Mouse (Mus musculus) cerebellum, adult 11-12 months (tissue): ENCODE data around the gene Fbln5.
A peak's percentile ranks its signal among the peaks of the same experiment; 100 is the strongest.

Source experiments
- DNase-seq: peaks from one replicate; pipeline ENCODE4 v3.0.0; 2022

Fbln5 gene

DNA sequence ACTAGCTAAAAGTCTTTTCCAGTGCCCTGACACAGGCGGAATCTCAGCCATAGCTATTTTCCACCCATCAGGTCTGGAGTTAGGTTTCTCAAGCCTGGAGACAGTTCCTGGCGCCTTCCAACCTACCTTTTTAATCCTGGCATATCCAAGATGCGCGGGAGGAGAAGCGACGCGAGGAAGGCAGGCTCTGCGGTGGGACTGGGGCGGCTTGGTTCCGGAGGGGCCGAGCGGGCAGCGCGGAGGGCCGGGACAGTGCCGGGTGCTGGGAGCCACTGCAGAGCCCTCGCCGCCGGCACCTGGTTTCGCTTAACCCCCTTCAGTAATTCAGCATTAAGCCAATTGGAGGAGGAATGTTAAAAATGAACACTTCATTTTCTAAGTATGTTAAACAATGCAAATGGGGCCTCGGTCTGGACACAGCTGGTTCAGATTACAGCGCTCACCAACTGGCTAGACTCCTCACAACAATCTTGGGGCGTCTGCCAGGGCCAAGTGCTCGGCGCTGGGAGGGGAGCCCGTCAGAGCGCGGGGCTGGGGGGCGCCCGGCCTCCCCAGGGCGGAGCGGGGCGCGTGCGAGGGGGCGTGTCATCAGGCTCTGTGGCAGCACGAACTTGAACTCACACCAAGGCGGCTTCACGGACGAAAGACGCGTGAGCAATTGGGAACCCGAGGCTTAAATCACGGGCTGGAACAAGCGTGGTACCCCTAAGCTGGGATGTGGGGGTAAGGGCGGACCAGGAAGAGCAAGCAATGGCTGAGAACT, at the start of gene Fbln5:
Gene Fbln5 (minus strand): TSS at position 448 of the 763 bp plus-strand sequence.
- no peak for DNase-seq

DNA sequence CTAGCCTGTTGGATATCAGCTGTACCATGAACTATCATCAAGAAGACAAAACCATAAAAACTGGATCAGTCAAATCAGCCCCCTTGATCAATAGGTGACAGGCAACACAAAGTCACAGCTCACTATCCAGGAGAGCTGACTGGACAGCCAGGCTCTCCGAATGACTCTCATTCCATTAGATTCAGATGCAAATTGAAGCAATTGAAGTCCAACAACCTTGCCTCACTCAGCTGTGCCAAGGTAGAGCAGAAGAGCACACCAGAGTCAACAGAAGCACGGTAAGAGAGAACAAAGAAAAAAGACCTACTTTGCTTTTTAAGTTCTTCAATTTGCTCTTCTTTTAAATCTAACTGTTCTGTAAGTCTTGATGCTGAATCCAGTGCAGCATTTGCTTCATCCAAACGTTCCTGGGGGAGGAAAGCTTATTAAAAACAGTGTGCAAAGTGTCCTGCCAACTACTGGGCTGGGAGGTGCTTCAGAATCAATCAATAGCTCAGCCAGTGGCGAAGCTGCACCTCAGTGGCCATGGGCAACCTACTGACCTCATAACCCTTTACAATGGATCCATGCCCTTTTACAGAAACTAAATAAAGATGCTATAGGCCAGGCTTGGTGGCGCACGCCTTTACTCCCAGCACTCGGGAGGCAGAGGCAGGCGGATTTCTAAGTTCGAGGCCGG, 43.6 kb upstream of the Fbln5 start:
- no peak for DNase-seq

DNA sequence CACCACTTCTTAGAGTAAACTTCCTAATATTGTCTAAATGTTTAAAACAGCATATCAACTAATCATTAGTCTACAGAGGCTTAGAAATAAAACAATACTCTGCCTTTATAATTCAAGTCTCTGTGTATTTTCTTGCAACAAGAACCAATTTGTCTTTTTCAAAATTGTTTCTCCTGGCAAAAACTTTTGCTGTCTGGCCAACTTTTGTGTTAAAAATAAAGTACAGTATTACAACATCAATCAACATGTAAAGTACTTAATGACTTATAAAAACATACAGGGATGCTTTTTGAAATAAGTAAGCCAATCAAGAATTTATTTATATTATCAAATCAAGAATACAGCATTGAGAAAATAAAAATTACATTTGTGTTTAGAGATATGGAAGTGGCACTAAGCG, 41.4 kb upstream of the Fbln5 start:
- no peak for DNase-seq

DNA sequence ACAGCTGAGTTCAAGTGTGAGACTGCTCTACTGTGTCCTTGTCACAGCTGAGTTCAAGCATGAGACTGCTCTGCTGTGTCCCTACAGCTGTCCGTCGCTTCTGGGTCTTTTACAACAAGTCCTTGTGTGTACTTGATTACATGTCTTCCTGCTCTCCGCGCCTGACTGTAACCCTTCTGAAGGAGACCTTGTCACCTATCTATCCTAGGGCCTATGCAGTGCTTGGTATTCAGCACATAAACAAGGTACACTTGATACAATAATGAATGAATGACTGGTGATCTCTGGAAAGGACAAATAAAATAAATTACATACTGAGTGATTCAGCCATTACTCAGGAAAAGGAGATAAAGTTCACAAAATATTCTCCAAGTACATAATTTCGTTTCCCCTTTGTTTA, 39.2 kb upstream of the Fbln5 start:
- no peak for DNase-seq

DNA sequence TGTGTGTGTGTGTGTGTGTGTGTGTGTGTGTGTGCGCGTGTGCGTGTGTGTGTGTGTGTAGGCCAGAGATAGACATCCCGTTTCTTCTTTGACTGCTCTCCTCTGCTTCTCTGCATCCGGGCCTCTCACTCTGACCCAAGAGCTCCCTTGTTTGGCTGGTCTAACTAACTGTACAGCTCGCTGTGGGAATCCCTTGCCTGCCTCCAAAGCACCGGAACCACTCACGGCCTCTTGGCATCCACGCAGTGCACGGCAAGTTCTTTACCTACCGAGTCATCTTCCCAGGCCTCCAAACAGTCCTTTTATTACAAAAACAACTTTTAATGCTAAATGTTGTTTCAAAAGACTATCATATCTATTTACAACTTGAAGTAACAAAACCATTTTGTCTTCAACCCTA, 35.5 kb upstream of the Fbln5 start:
- no peak for DNase-seq

DNA sequence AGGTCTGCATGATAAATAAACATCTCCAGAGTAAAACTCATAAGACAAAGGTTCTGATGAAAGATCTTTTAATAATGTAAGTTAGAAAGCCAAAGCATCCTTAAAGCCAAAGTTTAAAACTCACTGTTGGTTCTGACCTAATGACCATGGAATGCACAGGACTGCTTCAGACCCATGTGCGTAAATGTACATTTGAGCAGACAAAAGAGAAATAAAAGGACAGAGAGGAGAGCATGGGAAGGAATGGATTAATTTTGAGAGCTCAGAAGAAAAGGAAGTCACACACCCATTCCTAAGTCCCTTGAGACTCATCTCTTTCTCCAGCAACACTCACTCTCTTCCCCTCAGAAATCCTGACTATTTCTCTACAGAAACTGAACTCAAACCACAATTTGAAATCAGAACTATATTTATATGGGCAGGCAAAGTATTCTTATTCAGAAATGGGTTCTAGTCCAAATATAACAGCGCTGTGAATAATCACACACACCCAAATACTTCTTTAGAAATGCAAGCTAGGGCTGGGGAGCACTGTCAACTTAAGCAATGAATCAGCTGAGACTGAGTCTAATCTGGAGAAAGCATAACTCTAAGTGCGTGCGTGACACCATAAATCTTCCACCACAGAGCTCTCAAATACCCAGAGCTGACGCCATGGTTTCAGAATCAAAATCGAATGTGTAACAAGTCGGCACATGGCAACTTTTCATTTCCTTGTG, 33.1 kb upstream of the Fbln5 start:
- DNase-seq, result no peak

DNA sequence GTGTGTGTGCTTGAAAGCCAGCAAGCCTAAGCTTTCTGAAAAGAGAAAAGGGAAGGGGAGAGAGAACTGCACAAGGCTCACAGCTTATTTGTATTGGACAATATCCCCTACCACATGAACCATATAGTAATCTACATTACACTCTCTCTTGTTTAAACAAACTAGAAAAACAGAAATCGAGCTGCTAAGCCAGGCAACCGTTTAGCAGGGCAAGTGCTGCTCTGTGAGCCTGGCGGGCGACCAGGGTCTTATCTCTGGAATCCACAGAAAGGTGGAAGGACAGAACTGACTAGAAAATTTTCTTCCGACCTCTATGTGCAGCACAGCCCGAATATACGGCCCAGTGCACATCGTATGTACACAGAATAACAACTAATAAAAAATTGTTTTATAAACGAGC, 32.5 kb upstream of the Fbln5 start:
- no peak for DNase-seq

DNA sequence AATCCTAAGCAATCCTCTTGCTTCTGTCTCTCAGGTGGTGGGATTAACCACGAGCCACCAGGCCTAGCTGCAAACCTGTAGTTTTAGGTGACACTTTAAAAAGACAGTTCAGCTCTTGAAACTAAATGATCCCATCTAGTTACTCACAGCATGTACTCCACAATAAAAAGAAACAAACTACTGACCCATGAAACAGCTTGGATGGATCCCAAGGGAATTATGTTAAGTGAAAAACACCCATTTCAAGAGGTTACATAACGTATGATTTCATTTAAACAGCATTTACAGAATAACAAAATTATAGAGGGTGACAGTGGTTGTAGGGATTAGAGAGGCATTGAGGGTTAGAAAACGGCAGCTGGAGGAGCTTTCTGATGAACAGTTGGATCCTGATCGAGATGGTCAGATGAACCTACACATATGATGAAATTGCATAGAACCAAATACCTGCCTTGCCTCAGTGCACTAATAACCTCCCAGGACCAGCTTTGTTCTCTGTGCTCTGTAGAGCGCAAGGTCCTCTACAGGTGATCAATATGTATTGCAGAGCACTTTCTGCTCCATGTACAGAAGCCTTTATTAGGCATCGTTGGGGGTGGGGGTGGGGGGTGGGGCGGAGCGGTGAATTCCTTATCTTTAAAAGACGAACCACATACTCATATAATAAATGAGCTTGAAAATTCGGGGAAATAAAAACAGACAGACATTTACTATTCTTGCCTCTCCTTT, 17.9 kb upstream of the Fbln5 start:
- no peak for DNase-seq

DNA sequence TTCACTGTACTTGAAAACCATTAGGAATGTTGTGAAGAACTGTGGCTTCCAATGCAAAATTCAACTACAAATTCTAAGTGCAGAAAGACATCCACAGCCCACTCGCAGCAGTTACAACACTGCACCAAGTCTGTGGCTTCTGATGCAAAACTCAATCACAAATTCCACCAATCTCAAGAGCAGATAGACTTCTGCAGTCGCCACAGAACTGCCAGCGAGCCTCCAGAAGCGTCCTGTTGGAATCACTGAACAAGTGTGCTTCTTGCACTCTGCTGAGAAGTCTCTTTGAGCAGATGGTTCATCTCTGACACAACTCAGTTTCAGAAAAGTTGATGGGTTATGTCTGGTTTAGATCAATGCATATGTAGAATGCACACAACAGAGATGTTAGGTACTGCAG, 15.9 kb upstream of the Fbln5 start:
- no peak for DNase-seq

DNA sequence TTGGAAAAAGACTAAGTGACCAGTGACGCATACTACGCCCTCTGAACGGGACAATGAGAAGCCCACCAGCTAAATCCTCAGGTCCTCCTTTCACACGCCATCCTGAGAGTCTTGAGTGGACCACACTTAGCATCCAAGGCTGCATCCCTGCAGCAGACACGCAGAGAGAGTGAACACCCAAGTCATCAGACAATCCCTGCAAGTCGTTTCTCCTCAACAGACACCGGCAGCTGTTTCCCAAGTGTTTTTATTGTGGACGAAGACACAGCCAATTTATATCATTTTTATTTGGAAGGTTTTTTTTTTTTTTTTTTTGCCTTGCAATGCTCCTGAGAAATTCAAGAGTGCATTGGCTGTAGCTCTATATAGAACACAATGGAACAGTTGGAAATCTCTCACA, 14.9 kb upstream of the Fbln5 start:
- no peak for DNase-seq

DNA sequence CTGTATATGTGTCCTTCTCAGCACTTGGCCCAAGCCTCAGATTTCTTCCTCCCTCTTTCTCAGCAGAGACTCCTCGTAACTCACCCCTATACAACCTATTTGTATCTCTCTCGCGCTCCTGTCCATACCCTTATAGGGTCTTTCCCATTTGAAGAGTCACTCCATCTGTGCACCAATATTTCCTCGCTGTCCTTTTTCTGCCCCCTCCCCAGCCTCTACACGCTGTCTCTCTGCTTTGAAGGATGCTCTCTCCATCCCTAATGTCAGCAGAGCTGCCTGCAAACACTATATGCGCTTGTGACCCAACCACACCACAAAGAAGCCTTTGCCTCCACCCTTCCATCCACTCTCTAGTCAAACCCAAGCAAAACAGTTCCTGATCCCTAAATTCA, 14.3 kb upstream of the Fbln5 start:
- DNase-seq, result no peak

DNA sequence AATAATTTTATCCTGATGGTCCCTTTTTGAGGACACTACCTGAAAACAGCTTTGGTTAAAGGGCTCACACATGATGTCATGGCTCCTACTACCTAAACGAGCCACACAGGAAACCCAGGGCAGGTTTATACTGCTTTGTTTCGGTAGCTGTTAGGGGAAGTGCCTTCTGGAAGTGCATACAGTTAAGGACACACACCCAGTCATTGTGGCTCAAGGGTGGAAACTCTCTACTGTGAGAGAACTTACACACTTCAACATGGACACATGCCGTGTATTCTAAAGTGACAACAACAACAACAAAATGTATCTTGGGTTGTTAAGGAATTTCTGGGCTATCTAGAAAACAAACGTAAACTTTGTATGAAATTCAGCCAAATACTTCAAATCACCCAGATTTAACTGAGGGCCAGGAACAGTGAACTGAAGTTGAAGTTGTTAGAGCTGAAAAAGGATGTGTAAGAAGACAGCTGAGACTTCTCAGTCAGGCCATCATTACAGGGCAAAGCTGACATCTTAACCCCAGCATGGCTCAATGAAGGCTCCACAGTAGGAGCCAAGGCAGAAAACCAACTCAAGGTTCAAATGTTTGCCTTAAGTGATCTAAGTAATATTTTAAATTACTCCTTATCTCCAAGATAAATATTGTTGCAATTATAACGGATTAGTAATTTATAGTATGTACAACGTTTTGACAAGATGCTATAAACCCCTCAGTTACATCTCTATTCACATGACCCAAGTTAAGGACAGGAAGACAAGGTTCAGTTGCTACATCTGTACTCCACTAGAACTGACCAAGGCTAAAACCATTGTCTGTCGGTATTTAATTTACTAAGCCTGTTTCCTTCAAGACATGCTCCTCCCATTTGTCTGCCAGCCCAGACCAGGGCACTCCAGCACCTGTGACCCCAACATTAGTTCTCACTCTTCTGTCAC, 13.6 kb upstream of the Fbln5 start:
- DNase-seq, result no peak

DNA sequence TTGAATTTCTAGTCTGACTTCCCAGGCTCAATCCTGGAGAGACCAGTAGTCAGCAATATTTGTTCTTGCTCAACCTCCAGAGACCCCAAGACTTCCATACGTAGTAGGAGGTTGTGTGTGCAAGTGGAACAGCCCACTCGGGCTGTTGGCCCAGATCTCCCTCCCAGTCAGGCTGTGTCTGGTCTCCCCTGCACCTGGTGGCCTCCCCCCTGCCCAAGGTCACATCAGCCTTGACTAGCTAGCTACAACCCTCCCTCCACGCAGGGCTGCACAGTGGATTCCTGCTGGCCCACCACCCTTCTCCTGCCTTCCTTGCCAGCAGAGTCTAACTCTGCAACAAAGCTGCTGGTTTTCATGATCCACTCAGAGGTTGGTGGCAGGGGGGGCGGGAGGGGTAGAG, 12.4 kb upstream of the Fbln5 start:
- no peak for DNase-seq

DNA sequence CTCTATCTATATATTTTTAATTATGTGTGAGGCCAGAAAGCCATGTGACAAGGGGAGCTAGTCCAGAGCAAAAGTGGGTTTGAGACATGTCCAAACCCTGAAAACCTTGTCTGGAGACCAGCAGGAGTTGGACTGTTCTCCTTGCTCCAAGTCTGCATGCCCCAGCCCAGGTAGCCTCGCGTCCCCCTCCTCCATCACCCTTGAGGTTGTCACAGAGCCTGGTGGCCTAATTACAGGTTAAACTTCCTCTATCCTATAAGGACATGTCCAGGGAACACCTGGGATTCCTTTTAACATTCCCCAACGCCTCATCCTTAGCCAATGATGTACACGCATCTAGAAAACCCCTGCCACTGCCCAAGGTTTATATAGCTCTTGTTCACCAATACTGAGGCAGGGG, 4.3 kb upstream of the Fbln5 start:
- no peak for DNase-seq

DNA sequence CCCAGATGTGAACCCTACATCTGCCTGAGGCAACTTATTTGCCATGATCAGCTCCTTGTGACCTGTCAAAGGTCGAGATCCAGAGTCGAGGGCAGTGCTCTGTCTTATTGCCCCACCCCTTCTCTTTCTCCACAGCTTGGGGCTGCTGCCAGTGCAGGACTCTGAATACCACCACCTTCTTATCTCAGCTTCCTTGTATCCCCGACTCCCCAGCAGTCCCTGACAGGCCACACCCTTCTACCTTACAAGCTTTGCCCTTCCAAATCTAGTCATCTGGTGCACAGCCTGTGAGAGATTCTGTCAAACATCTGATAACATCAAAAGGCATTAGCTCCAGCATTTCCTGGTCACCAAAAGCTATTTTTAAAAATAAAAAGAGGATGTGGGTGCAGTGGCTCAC, 2.7 kb upstream of the Fbln5 start:
- no peak for DNase-seq

DNA sequence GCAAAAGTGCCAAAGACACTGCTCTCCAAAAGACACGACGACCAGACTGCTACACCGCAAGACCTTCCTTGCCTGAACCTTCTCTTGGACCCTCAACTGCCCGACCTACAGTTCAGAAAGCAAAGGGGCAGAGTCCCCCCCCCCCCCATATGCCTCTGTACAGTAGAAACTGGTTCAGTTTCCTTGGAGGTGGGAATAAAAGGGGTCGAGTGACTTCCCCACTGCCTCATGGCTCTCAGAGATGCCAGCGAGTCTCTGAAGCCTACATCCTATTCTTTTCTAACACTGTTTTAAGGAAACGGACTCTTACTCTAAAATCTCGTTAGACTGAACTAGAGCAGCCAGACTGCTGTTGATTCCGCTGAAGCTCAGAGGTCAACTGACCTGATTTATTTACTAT, 715 bp upstream of the Fbln5 start:
- no peak for DNase-seq

DNA sequence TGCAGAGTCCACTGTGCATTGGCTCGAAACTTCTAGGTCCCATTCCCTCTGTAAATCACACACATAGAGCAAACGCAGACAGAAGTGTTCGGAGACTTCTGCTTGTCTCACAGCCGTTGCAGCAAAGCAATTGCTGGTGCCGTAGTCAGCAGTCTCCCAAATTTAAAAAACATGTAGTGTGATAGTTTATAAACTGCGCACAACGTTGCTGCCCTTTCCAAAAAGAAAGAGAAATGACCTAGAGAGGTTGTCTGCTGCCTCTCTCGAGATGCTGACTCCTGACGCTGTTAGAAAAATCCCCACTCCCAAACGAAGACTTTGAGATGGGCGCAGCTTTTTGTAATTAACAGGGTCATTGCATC, 628 bp downstream of the Fbln5 start:
- DNase-seq, result no peak

DNA sequence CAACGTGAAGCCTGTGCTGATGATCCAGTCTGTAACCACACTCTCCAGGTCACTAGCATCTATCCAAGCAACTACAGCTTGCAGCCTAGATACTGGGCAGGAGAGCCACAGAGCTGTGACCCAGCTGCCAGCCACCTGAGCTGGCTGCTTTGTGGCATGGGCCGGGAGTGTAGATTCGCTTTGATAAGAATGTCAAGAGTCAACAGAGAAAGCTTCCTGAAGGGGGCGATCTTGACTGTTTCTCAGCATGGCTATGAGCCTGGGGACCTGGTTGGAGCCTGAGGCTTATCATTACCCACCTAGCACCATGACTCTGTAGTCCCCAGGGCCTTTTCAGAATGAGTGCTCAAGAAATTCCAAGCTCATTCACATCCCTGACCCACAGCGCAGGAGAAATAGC, 2.0 kb downstream of the Fbln5 start:
- no peak for DNase-seq

DNA sequence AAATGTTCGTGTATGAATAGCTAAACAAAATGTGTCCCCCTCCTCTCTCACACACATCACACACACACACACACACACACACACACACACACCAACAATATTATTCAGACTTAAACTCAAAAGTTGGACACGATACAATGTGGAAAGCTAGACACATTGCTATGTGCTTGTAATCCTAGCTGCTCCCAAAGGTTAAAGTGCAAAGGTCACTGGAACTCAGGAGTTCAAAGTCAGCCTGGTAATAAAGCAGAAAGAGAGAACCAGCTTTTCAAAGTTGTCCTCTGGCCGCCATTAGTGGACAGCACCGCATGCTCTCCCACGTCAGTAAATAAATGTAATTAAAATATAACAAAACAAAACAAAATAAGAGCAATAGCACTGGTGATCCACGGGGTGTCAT, 3.1 kb downstream of the Fbln5 start:
- DNase-seq, result no peak

DNA sequence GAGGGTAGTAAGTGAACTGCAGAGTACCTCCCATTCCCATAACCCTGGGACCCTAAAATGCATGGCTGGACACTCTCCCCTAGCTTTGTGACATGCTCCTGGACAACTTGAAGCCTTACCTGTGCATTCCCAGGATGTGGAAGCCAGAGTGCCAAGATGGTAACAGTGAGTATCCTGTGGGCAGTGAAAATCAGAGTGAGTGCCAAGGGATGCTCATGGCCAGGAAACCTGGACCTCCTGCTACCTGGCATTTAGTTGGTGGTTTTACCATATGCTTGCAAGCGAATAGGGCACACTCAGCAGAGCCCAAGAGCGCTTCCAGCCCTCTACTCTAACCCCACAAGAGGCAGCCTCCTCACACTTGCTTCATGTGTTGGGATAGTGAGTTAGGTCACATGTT, 4.4 kb downstream of the Fbln5 start:
- peak; percentile 64 for DNase-seq

DNA sequence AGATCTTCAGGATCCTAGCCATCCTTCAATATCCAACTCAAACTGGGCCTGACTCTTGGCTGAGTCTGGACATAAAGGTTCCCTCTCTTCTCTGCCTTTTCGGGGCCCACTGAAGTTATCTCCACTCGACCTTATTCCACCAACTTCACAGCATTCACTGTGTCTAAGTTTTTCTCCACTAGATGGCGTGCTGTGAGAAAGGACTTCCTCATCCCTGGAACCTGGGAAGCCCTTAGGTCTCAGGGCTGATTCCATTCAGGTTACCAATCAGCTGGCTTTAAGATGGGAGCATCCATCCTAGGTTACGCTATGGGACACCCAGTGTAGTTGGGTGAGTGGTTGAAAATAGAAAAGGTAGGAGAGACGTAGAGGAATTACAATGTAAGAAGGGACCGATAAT, 7.7 kb downstream of the Fbln5 start:
- DNase-seq, result no peak

DNA sequence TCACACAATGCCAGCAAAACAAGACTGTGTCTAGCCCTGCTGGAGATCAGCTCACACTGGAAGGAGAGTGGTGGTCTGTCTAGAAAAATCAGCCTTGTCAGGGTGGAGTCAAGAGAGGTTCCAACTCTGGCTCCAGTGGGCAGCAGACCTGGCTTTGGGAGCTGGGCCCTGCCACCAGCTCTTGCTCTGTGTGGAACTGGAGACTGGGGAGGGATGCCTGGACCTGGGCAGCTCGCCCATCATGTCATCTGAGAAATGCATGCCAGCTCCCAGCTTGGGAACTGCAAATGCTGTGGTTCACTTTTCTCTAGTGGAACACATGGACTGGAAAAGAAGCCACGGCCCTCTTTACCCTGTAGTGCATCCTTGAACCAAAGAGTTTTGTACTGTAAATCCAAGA, 8.3 kb downstream of the Fbln5 start:
- DNase-seq, result peak; percentile 69

DNA sequence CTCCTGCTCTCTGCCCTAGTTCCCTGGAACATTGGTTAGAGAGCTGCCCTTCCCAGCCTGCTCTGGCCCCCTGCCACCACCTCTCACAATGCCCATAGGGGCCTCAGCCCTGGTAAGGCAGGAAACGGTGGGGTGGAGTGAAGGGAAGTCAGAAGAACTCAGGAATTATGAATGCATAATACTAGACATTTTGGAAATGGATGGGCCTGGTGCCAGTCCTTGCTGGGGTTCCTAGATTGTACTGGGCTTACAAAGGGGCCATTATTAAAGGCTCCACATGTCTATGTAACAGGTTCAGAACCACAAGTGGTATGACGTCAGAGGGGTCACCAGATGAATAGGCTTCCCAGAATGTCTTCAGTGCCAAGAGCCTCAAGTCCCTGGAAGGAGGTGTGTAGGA, 11.5 kb downstream of the Fbln5 start:
- no peak for DNase-seq
